ENCODE assay signal across 21 mouse cellular contexts in the genomic region with DNA sequence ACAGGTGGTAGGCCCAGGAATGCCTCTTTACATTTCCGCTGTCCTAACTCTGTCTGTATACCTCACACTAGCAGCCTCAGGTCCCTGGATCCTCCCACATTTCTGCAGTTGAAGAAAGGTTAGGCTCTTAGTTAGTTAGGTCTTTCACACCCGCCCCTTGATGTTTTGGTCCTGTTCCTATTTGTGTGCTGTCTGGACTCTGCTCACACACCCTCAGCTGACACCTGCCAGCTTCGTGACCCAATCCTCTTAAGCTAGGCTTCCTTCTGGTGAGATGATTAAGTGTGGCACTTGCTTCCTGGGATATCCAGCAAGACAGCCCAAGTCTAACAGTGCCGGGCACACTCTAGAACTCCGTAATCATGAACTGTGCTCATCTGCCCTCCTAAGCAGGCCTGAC. TPM values are rescaled to one million over a fixed set of nuclear protein-coding genes. Genes with fewer than 3 reads are reported as not detected.
DNase-seq lines count a peak whose midpoint lies in the region; ATAC-seq and TF ChIP-seq lines count a peak whose summit lies in the region.
"Had no signal": no experiment of that assay in that cellular context is flagged by ENCODE, and none has a peak within 500 bp of the region (broad histone marks: within the 10 kb centered on the region; RNA-seq: fewer than 3 reads in every experiment).

No protein-coding gene starts in this region.

- 0 out of 2 replicates have a peak overlapping the region, but pooled peaks have one; percentile 0 for H3K9ac ChIP-seq in heart, embryonic 12.5 days
- H3K9ac ChIP-seq in limb, embryonic 15.5 days, result no peak overlapping the region
- no peak overlapping the region for H3K9ac ChIP-seq in kidney, postnatal 0 days (ENCODE audit: low read depth, low read length)
- H3K9ac ChIP-seq: neural tube, embryonic 13.5 days had no signal

- H3K36me3 ChIP-seq in heart, embryonic 12.5 days, result peaks cover 13% of the 10 kb centered on the region
- H3K36me3 ChIP-seq in limb, embryonic 15.5 days, result peaks cover 21% of the 10 kb centered on the region; the same call in 1 of the 2 replicates
- peaks cover 41% of the 10 kb centered on the region for H3K36me3 ChIP-seq in limb, embryonic 10.5 days
- no peaks in the 10 kb centered on the region for H3K36me3 ChIP-seq in kidney, postnatal 0 days (ENCODE audit: insufficient read depth, low read length)

- no peak overlapping the region for H3K4me3 ChIP-seq in heart, embryonic 12.5 days
- H3K4me3 ChIP-seq in limb, embryonic 15.5 days, result no peak overlapping the region
- H3K4me3 ChIP-seq in limb, embryonic 10.5 days, result no peak overlapping the region
- H3K4me3 ChIP-seq in kidney, postnatal 0 days (replicated peaks; ENCODE audit: low read depth, low read length), result no peak overlapping the region
- H3K4me3 ChIP-seq: embryonic facial prominence, embryonic 13.5 days; neural tube, embryonic 13.5 days had no signal

- no peak for DNase-seq in heart, postnatal 4 days
- DNase-seq in limb, embryonic 10.5 days (ENCODE audit: low spot score), result no peak
- no peak for DNase-seq in kidney, postnatal 0 days (ENCODE audit: low spot score)
- DNase-seq in retina, postnatal 1 day, result peak; percentile 30
- no peak for DNase-seq in yolk sac, embryonic 10.5 days (ENCODE audit: low spot score)
- no peak for DNase-seq in MN1 (ENCODE audit: low spot score)
- DNase-seq: cerebellum, adult 11-12 months; heart, adult 11 months; lung, adult 18-20 months; right cerebral cortex, postnatal 4 days; thymus, postnatal 4 days had no signal

- H3K27ac ChIP-seq in heart, embryonic 12.5 days (ENCODE audit: poor library complexity, severe bottlenecking), result no peak overlapping the region
- 0 out of 2 replicates have a peak overlapping the region, but pooled peaks have one; percentile 80 for H3K27ac ChIP-seq in limb, embryonic 15.5 days
- H3K27ac ChIP-seq in limb, embryonic 10.5 days, result no peak overlapping the region
- H3K27ac ChIP-seq in kidney, postnatal 0 days, result peak overlapping the region; percentile 83
- H3K27ac ChIP-seq: embryonic facial prominence, embryonic 13.5 days; hindbrain, postnatal 0 days; neural tube, embryonic 13.5 days had no signal

- H3K4me1 ChIP-seq in heart, embryonic 12.5 days (replicated peaks), result peaks cover 50% of the 10 kb centered on the region
- H3K4me1 ChIP-seq in limb, embryonic 15.5 days, result peaks cover 28% of the 10 kb centered on the region
- peaks cover 9% of the 10 kb centered on the region; the same call in 1 of the 2 replicates for H3K4me1 ChIP-seq in limb, embryonic 10.5 days
- peaks cover 46% of the 10 kb centered on the region for H3K4me1 ChIP-seq in kidney, postnatal 0 days (replicated peaks; ENCODE audit: insufficient read depth, low read length)

- 80% methylated on average over 5 of the region's 5 CpGs for WGBS in heart, embryonic 12.5 days
- whole genome bisulfite sequencing in limb, embryonic 15.5 days, result 85% methylated on average over 5 of the region's 5 CpGs
- WGBS in limb, embryonic 10.5 days, result 90% methylated on average over 5 of the region's 5 CpGs
- WGBS in kidney, postnatal 0 days, result 83% methylated on average over 5 of the region's 5 CpGs

- H3K9me3 ChIP-seq in heart, embryonic 12.5 days (replicated peaks), result no peaks in the 10 kb centered on the region
- H3K9me3 ChIP-seq in limb, embryonic 15.5 days, result no peaks in the 10 kb centered on the region
- no peaks in the 10 kb centered on the region for H3K9me3 ChIP-seq in limb, embryonic 10.5 days (replicated peaks)
- H3K9me3 ChIP-seq in kidney, postnatal 0 days (replicated peaks; ENCODE audit: low read length), result no peaks in the 10 kb centered on the region
- H3K9me3 ChIP-seq: embryonic facial prominence, embryonic 13.5 days; neural tube, embryonic 13.5 days had no signal

- H3K27me3 ChIP-seq in heart, embryonic 12.5 days (replicated peaks), result no peaks in the 10 kb centered on the region
- no peaks in the 10 kb centered on the region for H3K27me3 ChIP-seq in limb, embryonic 15.5 days
- no peaks in the 10 kb centered on the region for H3K27me3 ChIP-seq in limb, embryonic 10.5 days (ENCODE audit: low read depth, poor library complexity, severe bottlenecking)
- H3K27me3 ChIP-seq in kidney, postnatal 0 days (ENCODE audit: insufficient read depth, low read length), result no peaks in the 10 kb centered on the region
- H3K27me3 ChIP-seq: embryonic facial prominence, embryonic 13.5 days; neural tube, embryonic 13.5 days had no signal

- H3K4me2 ChIP-seq in heart, embryonic 12.5 days, result no peak overlapping the region
- H3K4me2 ChIP-seq in limb, embryonic 15.5 days, result no peak overlapping the region
- no peak overlapping the region for H3K4me2 ChIP-seq in kidney, postnatal 0 days (ENCODE audit: low read length)
- H3K4me2 ChIP-seq: embryonic facial prominence, embryonic 13.5 days; neural tube, embryonic 13.5 days had no signal

- no peak for ATAC-seq in heart, embryonic 12.5 days (ENCODE audit: insufficient number of reproducible peaks, low FRiP score)
- no peak for ATAC-seq in limb, embryonic 15.5 days (ENCODE audit: insufficient number of reproducible peaks, low FRiP score, low TSS enrichment, low read depth)
- no peak for ATAC-seq in kidney, postnatal 0 days (replicated peaks; ENCODE audit: low FRiP score, low read depth)
- ATAC-seq: hindbrain, postnatal 0 days had no signal

- TF ChIP-seq CTCF in kidney, postnatal 0 days (IDR thresholded peaks at IDR 0.05; ENCODE audit: low read depth), result no peak

RNA-seq across cellular contexts. Expression of a gene that starts 5.3 kb away (rescaled TPM):
- 0.77 and 1.8 TPM in 2 replicates for polyA plus RNA-seq in heart, embryonic 12.5 days (2016; fragmentation: Nextera tagmentation; extraction: Ambion mirVana)
- total RNA-seq in heart, postnatal 4 days (2021), result under 1 TPM in 1 of 2 experiments, not detected in 1; 0.27 TPM
- 1.0 and 1.7 TPM in 2 replicates for polyA plus RNA-seq in limb, embryonic 15.5 days (2015; fragmentation: Nextera tagmentation; extraction: Ambion mirVana)
- polyA plus RNA-seq in limb, embryonic 10.5 days (2016; fragmentation: Nextera tagmentation; extraction: Ambion mirVana), result 1.0 and 1.1 TPM in 2 replicates
- polyA plus RNA-seq in kidney, postnatal 0 days (2015; fragmentation: Nextera tagmentation; extraction: Ambion mirVana), result 13.7 and 16.1 TPM in 2 replicates
- total RNA-seq: adrenal gland, adult 8-10 months; gastrocnemius, adult 8-10 months; hindbrain, postnatal 0 days; layer of hippocampus, postnatal 14 days; left cerebral cortex, postnatal 14 days had no signal

RNA-seq across cellular contexts. Expression of a gene that starts 6.8 kb away (rescaled TPM):
- polyA plus RNA-seq in heart, embryonic 12.5 days (2016; fragmentation: Nextera tagmentation; extraction: Ambion mirVana), result 15.0 and 16.6 TPM in 2 replicates
- total RNA-seq in heart, postnatal 4 days (2021), result 10 to 100 TPM; 28.7 to 29.9 TPM
- 19.6 and 27.4 TPM in 2 replicates for polyA plus RNA-seq in limb, embryonic 15.5 days (2015; fragmentation: Nextera tagmentation; extraction: Ambion mirVana)
- polyA plus RNA-seq in limb, embryonic 10.5 days (2016; fragmentation: Nextera tagmentation; extraction: Ambion mirVana), result 1.7 and 2.0 TPM in 2 replicates
- polyA plus RNA-seq in kidney, postnatal 0 days (2015; fragmentation: Nextera tagmentation; extraction: Ambion mirVana), result 11.1 and 12.1 TPM in 2 replicates

RNA-seq across cellular contexts. Expression of a gene that starts 26.6 kb away (rescaled TPM):
- 29.4 and 32.2 TPM in 2 replicates for polyA plus RNA-seq in heart, embryonic 12.5 days (2016; fragmentation: Nextera tagmentation; extraction: Ambion mirVana)
- 10 to 100 TPM; 25.7 to 29.0 TPM for total RNA-seq in heart, postnatal 4 days (2021)
- 31.3 and 36.1 TPM in 2 replicates for polyA plus RNA-seq in limb, embryonic 15.5 days (2015; fragmentation: Nextera tagmentation; extraction: Ambion mirVana)
- 47.9 and 52.2 TPM in 2 replicates for polyA plus RNA-seq in limb, embryonic 10.5 days (2016; fragmentation: Nextera tagmentation; extraction: Ambion mirVana)
- polyA plus RNA-seq in kidney, postnatal 0 days (2015; fragmentation: Nextera tagmentation; extraction: Ambion mirVana), result 37.2 and 40.1 TPM in 2 replicates

RNA-seq across cellular contexts. Expression of a gene that starts 26.8 kb away (rescaled TPM):
- polyA plus RNA-seq in heart, embryonic 12.5 days (2016; fragmentation: Nextera tagmentation; extraction: Ambion mirVana), result 13.8 and 17.3 TPM in 2 replicates
- 1 to 10 TPM; 8.0 to 10.0 TPM for total RNA-seq in heart, postnatal 4 days (2021)
- polyA plus RNA-seq in limb, embryonic 15.5 days (2015; fragmentation: Nextera tagmentation; extraction: Ambion mirVana), result 17.0 and 17.6 TPM in 2 replicates
- 30.4 and 34.6 TPM in 2 replicates for polyA plus RNA-seq in limb, embryonic 10.5 days (2016; fragmentation: Nextera tagmentation; extraction: Ambion mirVana)
- 11.1 and 11.7 TPM in 2 replicates for polyA plus RNA-seq in kidney, postnatal 0 days (2015; fragmentation: Nextera tagmentation; extraction: Ambion mirVana)

RNA-seq across cellular contexts. Expression of a gene that starts 48.3 kb away (rescaled TPM):
- 0.17 and 0.37 TPM in 2 replicates for polyA plus RNA-seq in heart, embryonic 12.5 days (2016; fragmentation: Nextera tagmentation; extraction: Ambion mirVana)
- under 1 TPM; 0.16 to 0.19 TPM for total RNA-seq in heart, postnatal 4 days (2021)
- 0.47 TPM in 2 replicates for polyA plus RNA-seq in limb, embryonic 15.5 days (2015; fragmentation: Nextera tagmentation; extraction: Ambion mirVana)
- 0.05 and 0.18 TPM in 2 replicates for polyA plus RNA-seq in limb, embryonic 10.5 days (2016; fragmentation: Nextera tagmentation; extraction: Ambion mirVana)
- polyA plus RNA-seq in kidney, postnatal 0 days (2015; fragmentation: Nextera tagmentation; extraction: Ambion mirVana), result 16.5 and 17.6 TPM in 2 replicates
- total RNA-seq: gastrocnemius, adult 8-10 months had no signal
- polyA plus RNA-seq: forebrain, embryonic 11.5 days had no signal

Comparison
In these comparisons a context has a peak if more than half of its experiments do, and no peak if none do; other contexts are left out.
1. H3K27ac ChIP-seq: peak in limb, embryonic 15.5 days (single experiment) and kidney, postnatal 0 days (single experiment); none in heart, embryonic 12.5 days (single experiment) and limb, embryonic 10.5 days (single experiment).